Mouse (Mus musculus): ENCODE results near the gene Npas1. TPM values are rescaled to one million over a fixed set of nuclear protein-coding genes. Genes with fewer than 3 reads are reported as not detected.

The Npas1 gene
- polyA plus RNA-seq, 1 experiment from 2014 or later = 0.16 TPM

GRCm38 (mm10) chr7:16452587-16453073 lies 24.9 kb downstream of the Npas1 start, which contains the start of gene Tmem160:
Gene Tmem160, plus strand, starts transcription at chr7:16452779.
- Histone ChIP-seq H3K27ac (peak within 1 kb of the TSS; percentile 66), H3K27me3 (no peaks in the 10 kb centered on the region), H3K4me1 (replicated peaks) (peaks cover 26% of the 10 kb centered on the region), H3K4me3 (replicated peaks) (peak within 1 kb of the TSS; percentile 84), H3K9ac (peak within 1 kb of the TSS; percentile 83), H3K4me2 (peak within 1 kb of the TSS; percentile 98), H3K36me3 (peaks cover 12% of the 10 kb centered on the region; the same call in 1 of the 2 replicates), H3K9me3 (replicated peaks) (no peaks in the 10 kb centered on the region)
- ATAC-seq (ENCODE audit: low read depth) (peak; percentile 99), DNase-seq (peak; percentile 84)
- under 1% methylated on average over 30 of the region's 30 CpGs for WGBS (ENCODE audit: insufficient replicate concordance)

GRCm38 (mm10) chr7:16451656-16452055 lies 25.9 kb downstream of the Npas1 start:
- H3K36me3 ChIP-seq = peaks cover 12% of the 10 kb centered on the region; the same call in 1 of the 2 replicates
- ATAC-seq (ENCODE audit: low read depth) (no peak), DNase-seq (no peak)
- peak overlapping the region; percentile 27; the same call in 1 of the 2 replicates for H3K27ac ChIP-seq
- peak overlapping the region; percentile 98; the same call in 1 of the 2 replicates for H3K4me2 ChIP-seq
- peaks cover 26% of the 10 kb centered on the region for H3K4me1 ChIP-seq (replicated peaks)
- H3K9me3 ChIP-seq (replicated peaks) = no peaks in the 10 kb centered on the region
- no peak overlapping the region for H3K4me3 ChIP-seq (replicated peaks)
- H3K9ac ChIP-seq = no peak overlapping the region
- 69% methylated on average over 6 of the region's 6 CpGs for WGBS (ENCODE audit: insufficient replicate concordance)
- no peaks in the 10 kb centered on the region for H3K27me3 ChIP-seq

GRCm38 (mm10) chr7:16441241-16441640 lies 36.3 kb downstream of the Npas1 start:
- ATAC-seq (ENCODE audit: low read depth) (no peak), DNase-seq (no peak)
- Histone ChIP-seq H3K4me2 (no peak overlapping the region), H3K9ac (no peak overlapping the region), H3K27ac (no peak overlapping the region), H3K27me3 (no peaks in the 10 kb centered on the region; the same call in 1 of the 2 replicates), H3K9me3 (replicated peaks) (no peaks in the 10 kb centered on the region), H3K4me3 (replicated peaks) (no peak overlapping the region), H3K4me1 (replicated peaks) (no peaks in the 10 kb centered on the region), H3K36me3 (peaks cover 12% of the 10 kb centered on the region)

- H3K27ac ChIP-seq = no peak overlapping the region
- 88% methylated on average over 9 of the region's 9 CpGs for WGBS (ENCODE audit: insufficient replicate concordance)
Observed at GRCm38 (mm10) chr7:16435088-16435487, 42.4 kb downstream of the Npas1 start.

GRCm38 (mm10) chr7:16433352-16433971 lies 44.1 kb downstream of the Npas1 start:
- H3K27ac ChIP-seq = no peak overlapping the region
- no peak overlapping the region for H3K4me2 ChIP-seq
- no peak for DNase-seq
- H3K9ac ChIP-seq = no peak overlapping the region
- no peaks in the 10 kb centered on the region for H3K9me3 ChIP-seq (replicated peaks)
- peaks cover 90% of the 10 kb centered on the region for H3K36me3 ChIP-seq
- no peaks in the 10 kb centered on the region for H3K27me3 ChIP-seq
- no peak for ATAC-seq (ENCODE audit: low read depth)
- no peaks in the 10 kb centered on the region for H3K4me1 ChIP-seq (replicated peaks)
- 85% methylated on average over 3 of the region's 3 CpGs for WGBS (ENCODE audit: insufficient replicate concordance)
- no peak overlapping the region for H3K4me3 ChIP-seq (replicated peaks)

More at GRCm38 (mm10) chr7:16435088-16435487, 42.4 kb downstream of the Npas1 start:
- no peaks in the 10 kb centered on the region for H3K4me1 ChIP-seq (replicated peaks)
- no peak for ATAC-seq (ENCODE audit: low read depth)
- no peaks in the 10 kb centered on the region for H3K27me3 ChIP-seq
- H3K9ac ChIP-seq = no peak overlapping the region
- no peaks in the 10 kb centered on the region for H3K9me3 ChIP-seq (replicated peaks)
- no peak overlapping the region for H3K4me2 ChIP-seq
- DNase-seq = no peak
- H3K4me3 ChIP-seq (replicated peaks) = no peak overlapping the region
- peaks cover 74% of the 10 kb centered on the region for H3K36me3 ChIP-seq

- no peak overlapping the region for H3K9ac ChIP-seq
- no peak overlapping the region for H3K4me3 ChIP-seq (replicated peaks)
- peak overlapping the region; percentile 29; the same call in 1 of the 2 replicates for H3K27ac ChIP-seq
- H3K4me2 ChIP-seq = no peak overlapping the region
- peaks cover 9% of the 10 kb centered on the region; the same call in 1 of the 2 replicates for H3K4me1 ChIP-seq (replicated peaks)
- DNase-seq (peak; percentile 65), ATAC-seq (ENCODE audit: low read depth) (peak; percentile 77)
- no peaks in the 10 kb centered on the region for H3K27me3 ChIP-seq
- WGBS (ENCODE audit: insufficient replicate concordance) = 64% methylated on average over 4 of the region's 4 CpGs
- H3K9me3 ChIP-seq (replicated peaks) = no peaks in the 10 kb centered on the region
- H3K36me3 ChIP-seq = peaks cover 100% of the 10 kb centered on the region
Observed at GRCm38 (mm10) chr7:16426129-16426729, 51.3 kb downstream of the Npas1 start.

GRCm38 (mm10) chr7:16425721-16426120 lies 51.8 kb downstream of the Npas1 start:
- Histone ChIP-seq H3K4me3 (replicated peaks) (no peak overlapping the region), H3K36me3 (peaks cover 100% of the 10 kb centered on the region), H3K4me2 (no peak overlapping the region), H3K9ac (no peak overlapping the region), H3K4me1 (replicated peaks) (peaks cover 12% of the 10 kb centered on the region; the same call in 1 of the 2 replicates), H3K27me3 (no peaks in the 10 kb centered on the region), H3K27ac (peak overlapping the region; percentile 29; the same call in 1 of the 2 replicates), H3K9me3 (replicated peaks) (no peaks in the 10 kb centered on the region)
- 88% methylated on average over 10 of the region's 10 CpGs for WGBS (ENCODE audit: insufficient replicate concordance)
- DNase-seq (no peak), ATAC-seq (ENCODE audit: low read depth) (peak; percentile 17; the same call in 1 of the 2 replicates)

GRCm38 (mm10) chr7:16423731-16424130 lies 53.8 kb downstream of the Npas1 start:
- no peak for ATAC-seq (ENCODE audit: low read depth)
- Histone ChIP-seq H3K27me3 (no peaks in the 10 kb centered on the region), H3K36me3 (peaks cover 100% of the 10 kb centered on the region), H3K27ac (0 out of 2 replicates have a peak overlapping the region, but pooled peaks have one; percentile 41), H3K9me3 (replicated peaks) (no peaks in the 10 kb centered on the region), H3K4me3 (replicated peaks) (no peak overlapping the region), H3K4me2 (no peak overlapping the region), H3K9ac (no peak overlapping the region), H3K4me1 (replicated peaks) (peaks cover 20% of the 10 kb centered on the region)
- WGBS (ENCODE audit: insufficient replicate concordance) = 90% methylated on average over 9 of the region's 9 CpGs
- no peak for DNase-seq

- Histone ChIP-seq H3K9ac (no peak overlapping the region), H3K27ac (peak overlapping the region; percentile 19; the same call in 1 of the 2 replicates)
- 86% methylated on average over 18 of the region's 18 CpGs for WGBS (ENCODE audit: insufficient replicate concordance)
Observed at GRCm38 (mm10) chr7:16422222-16422856, 55.2 kb downstream of the Npas1 start.

GRCm38 (mm10) chr7:16420493-16421118 lies 56.9 kb downstream of the Npas1 start:
- Histone ChIP-seq H3K9ac (no peak overlapping the region), H3K4me3 (replicated peaks) (no peak overlapping the region), H3K36me3 (peaks cover 100% of the 10 kb centered on the region), H3K27me3 (no peaks in the 10 kb centered on the region), H3K4me1 (replicated peaks) (peaks cover 19% of the 10 kb centered on the region), H3K4me2 (no peak overlapping the region), H3K9me3 (replicated peaks) (no peaks in the 10 kb centered on the region), H3K27ac (peak overlapping the region; percentile 37; the same call in 1 of the 2 replicates)
- ATAC-seq (ENCODE audit: low read depth) (no peak), DNase-seq (no peak)
- 87% methylated on average over 8 of the region's 8 CpGs for WGBS (ENCODE audit: insufficient replicate concordance)

More at GRCm38 (mm10) chr7:16422222-16422856, 55.2 kb downstream of the Npas1 start:
- no peak for ATAC-seq (ENCODE audit: low read depth)
- Histone ChIP-seq H3K4me2 (no peak overlapping the region), H3K27me3 (no peaks in the 10 kb centered on the region), H3K4me3 (replicated peaks) (no peak overlapping the region), H3K9me3 (replicated peaks) (no peaks in the 10 kb centered on the region), H3K4me1 (replicated peaks) (peaks cover 20% of the 10 kb centered on the region), H3K36me3 (peaks cover 100% of the 10 kb centered on the region)
- no peak for DNase-seq

- Histone ChIP-seq H3K9ac (no peak overlapping the region), H3K9me3 (replicated peaks) (no peaks in the 10 kb centered on the region), H3K27ac (0 out of 2 replicates have a peak overlapping the region, but pooled peaks have one; percentile 5), H3K27me3 (no peaks in the 10 kb centered on the region), H3K36me3 (peaks cover 94% of the 10 kb centered on the region), H3K4me3 (replicated peaks) (no peak overlapping the region), H3K4me2 (no peak overlapping the region), H3K4me1 (replicated peaks) (peaks cover 35% of the 10 kb centered on the region)
- ATAC-seq (ENCODE audit: low read depth) (no peak), DNase-seq (no peak)
- 86% methylated on average over 5 of the region's 5 CpGs for WGBS (ENCODE audit: insufficient replicate concordance)
Observed at GRCm38 (mm10) chr7:16418713-16419112, 58.8 kb downstream of the Npas1 start.

All from liver, embryonic 13.5 days (tissue).